ENCODE assay signal across 24 mouse cellular contexts in genomic region chr4:118861791-118862190, GRCm38 (mm10). TPM values are rescaled to one million over a fixed set of nuclear protein-coding genes. Genes with fewer than 3 reads are reported as not detected.
"Had no signal": no experiment of that assay in that cellular context is flagged by ENCODE, and none has a peak within 500 bp of the region (broad histone marks: within the 10 kb centered on the region; RNA-seq: fewer than 3 reads in every experiment).

No protein-coding gene starts in this region.

- H3K4me1 ChIP-seq: limb, embryonic 12.5 days; limb, embryonic 15.5 days; midbrain, embryonic 15.5 days; neural tube, embryonic 12.5 days; neural tube, embryonic 15.5 days had no signal

- H3K9me3 ChIP-seq: limb, embryonic 12.5 days; limb, embryonic 15.5 days; midbrain, embryonic 12.5 days; midbrain, embryonic 15.5 days; neural tube, embryonic 12.5 days; neural tube, embryonic 15.5 days had no signal

- H3K27me3 ChIP-seq: limb, embryonic 12.5 days; limb, embryonic 15.5 days; midbrain, embryonic 12.5 days; midbrain, embryonic 15.5 days; neural tube, embryonic 12.5 days; neural tube, embryonic 15.5 days had no signal

- H3K27ac ChIP-seq: limb, embryonic 12.5 days; limb, embryonic 15.5 days; liver, embryonic 14.5 days; macrophage; midbrain, embryonic 12.5 days; midbrain, embryonic 15.5 days; neural tube, embryonic 12.5 days; neural tube, embryonic 15.5 days had no signal

- H3K4me2 ChIP-seq: limb, embryonic 12.5 days; limb, embryonic 15.5 days; liver, embryonic 11.5 days; lung, embryonic 14.5 days; midbrain, embryonic 12.5 days; midbrain, embryonic 15.5 days; neural tube, embryonic 12.5 days; neural tube, embryonic 15.5 days had no signal

- H3K4me3 ChIP-seq: limb, embryonic 12.5 days; limb, embryonic 15.5 days; midbrain, embryonic 12.5 days; midbrain, embryonic 15.5 days; neural tube, embryonic 12.5 days; neural tube, embryonic 15.5 days had no signal

- DNase-seq: kidney, postnatal 14 days; kidney, postnatal 4 days; left cerebral cortex, postnatal 4 days; liver, postnatal 0 days; lung, embryonic 14.5 days; thymus, postnatal 25 days had no signal

- ATAC-seq: liver, postnatal 0 days; lung, postnatal 0 days; midbrain, embryonic 15.5 days had no signal

- H3K36me3 ChIP-seq: limb, embryonic 12.5 days; limb, embryonic 15.5 days; midbrain, embryonic 12.5 days; midbrain, embryonic 15.5 days; neural tube, embryonic 12.5 days; neural tube, embryonic 15.5 days had no signal

- H3K9ac ChIP-seq: limb, embryonic 12.5 days; limb, embryonic 15.5 days; liver, embryonic 14.5 days; liver, postnatal 0 days; lung, embryonic 14.5 days; midbrain, embryonic 12.5 days; midbrain, embryonic 15.5 days; neural tube, embryonic 12.5 days; neural tube, embryonic 15.5 days had no signal

RNA-seq across cellular contexts. Expression of gene Olfr1331, which starts 2.7 kb away (rescaled TPM):
- total RNA-seq: layer of hippocampus, adult 18-20 months; layer of hippocampus, postnatal 14 days; left cerebral cortex, adult 8-10 months; left cerebral cortex, postnatal 14 days; left cerebral cortex, postnatal 4 days; megakaryocyte, adult 5-6 weeks had no signal
- polyA plus RNA-seq: kidney, embryonic 16.5 days; limb, embryonic 12.5 days; limb, embryonic 15.5 days; liver, embryonic 11.5 days; liver, embryonic 14.5 days; liver, postnatal 0 days; lung, embryonic 14.5 days; lung, postnatal 0 days; macrophage; midbrain, embryonic 12.5 days; midbrain, embryonic 15.5 days; neural tube, embryonic 12.5 days; neural tube, embryonic 15.5 days; stomach, embryonic 14.5 days; thymus, postnatal 0 days had no signal

RNA-seq across cellular contexts. Expression of gene Olfr1333, which starts 25.7 kb away (rescaled TPM):
- total RNA-seq: layer of hippocampus, adult 18-20 months; layer of hippocampus, postnatal 14 days; left cerebral cortex, adult 8-10 months; left cerebral cortex, postnatal 14 days; left cerebral cortex, postnatal 4 days; megakaryocyte, adult 5-6 weeks had no signal
- polyA plus RNA-seq: kidney, embryonic 16.5 days; limb, embryonic 12.5 days; limb, embryonic 15.5 days; liver, embryonic 11.5 days; liver, embryonic 14.5 days; liver, postnatal 0 days; lung, embryonic 14.5 days; lung, postnatal 0 days; macrophage; midbrain, embryonic 12.5 days; midbrain, embryonic 15.5 days; neural tube, embryonic 12.5 days; neural tube, embryonic 15.5 days; stomach, embryonic 14.5 days; thymus, postnatal 0 days had no signal

RNA-seq across cellular contexts. Expression of gene Olfr1330, which starts 26.6 kb away (rescaled TPM):
- total RNA-seq: layer of hippocampus, adult 18-20 months; layer of hippocampus, postnatal 14 days; left cerebral cortex, adult 8-10 months; left cerebral cortex, postnatal 14 days; left cerebral cortex, postnatal 4 days; megakaryocyte, adult 5-6 weeks had no signal
- polyA plus RNA-seq: kidney, embryonic 16.5 days; limb, embryonic 12.5 days; limb, embryonic 15.5 days; liver, embryonic 11.5 days; liver, embryonic 14.5 days; liver, postnatal 0 days; lung, embryonic 14.5 days; lung, postnatal 0 days; macrophage; midbrain, embryonic 12.5 days; midbrain, embryonic 15.5 days; neural tube, embryonic 12.5 days; neural tube, embryonic 15.5 days; stomach, embryonic 14.5 days had no signal

RNA-seq across cellular contexts. Expression of gene Olfr1335, which starts 52.0 kb away (rescaled TPM):
- total RNA-seq: layer of hippocampus, adult 18-20 months; layer of hippocampus, postnatal 14 days; left cerebral cortex, adult 8-10 months; left cerebral cortex, postnatal 14 days; left cerebral cortex, postnatal 4 days; megakaryocyte, adult 5-6 weeks had no signal
- polyA plus RNA-seq: kidney, embryonic 16.5 days; limb, embryonic 12.5 days; limb, embryonic 15.5 days; liver, embryonic 11.5 days; liver, embryonic 14.5 days; liver, postnatal 0 days; lung, embryonic 14.5 days; lung, postnatal 0 days; macrophage; midbrain, embryonic 12.5 days; midbrain, embryonic 15.5 days; neural tube, embryonic 12.5 days; neural tube, embryonic 15.5 days; stomach, embryonic 14.5 days; thymus, postnatal 0 days had no signal

RNA-seq across cellular contexts. Expression of gene Olfr1329, which starts 55.5 kb away (rescaled TPM):
- total RNA-seq: layer of hippocampus, adult 18-20 months; layer of hippocampus, postnatal 14 days; left cerebral cortex, adult 8-10 months; left cerebral cortex, postnatal 14 days; left cerebral cortex, postnatal 4 days; megakaryocyte, adult 5-6 weeks had no signal
- polyA plus RNA-seq: kidney, embryonic 16.5 days; limb, embryonic 12.5 days; limb, embryonic 15.5 days; liver, embryonic 11.5 days; liver, embryonic 14.5 days; liver, postnatal 0 days; lung, embryonic 14.5 days; lung, postnatal 0 days; macrophage; midbrain, embryonic 12.5 days; midbrain, embryonic 15.5 days; neural tube, embryonic 12.5 days; neural tube, embryonic 15.5 days; stomach, embryonic 14.5 days; thymus, postnatal 0 days had no signal
